Mouse (Mus musculus) embryonic stem cell, embryonic (primary cell): ENCODE results near the gene Igsf8.

ENCODE experiments used
- CTCF ChIA-PET, 4 experiments: fragments of 300-600 bp in 2 of 4; fragments of 350-600 bp in 2 of 4; sonication (Branson Sonifier 250); formaldehyde crosslinking; loops; one replicate each; lab custom pipeline; 2022; ENCODE audit warnings: inconsistent platforms in 2 of 4; lab: Charles Lee
- POLR2A ChIA-PET, 4 experiments: fragments of 300-600 bp in 2 of 4; fragments of 350-600 bp in 2 of 4; sonication (Branson Sonifier 250); formaldehyde crosslinking; loops; one replicate each; lab custom pipeline; 2022; ENCODE audit warnings: antibody characterized with exemption in 4 of 4, inconsistent platforms in 1 of 4; lab: Charles Lee

Igsf8 gene

DNA sequence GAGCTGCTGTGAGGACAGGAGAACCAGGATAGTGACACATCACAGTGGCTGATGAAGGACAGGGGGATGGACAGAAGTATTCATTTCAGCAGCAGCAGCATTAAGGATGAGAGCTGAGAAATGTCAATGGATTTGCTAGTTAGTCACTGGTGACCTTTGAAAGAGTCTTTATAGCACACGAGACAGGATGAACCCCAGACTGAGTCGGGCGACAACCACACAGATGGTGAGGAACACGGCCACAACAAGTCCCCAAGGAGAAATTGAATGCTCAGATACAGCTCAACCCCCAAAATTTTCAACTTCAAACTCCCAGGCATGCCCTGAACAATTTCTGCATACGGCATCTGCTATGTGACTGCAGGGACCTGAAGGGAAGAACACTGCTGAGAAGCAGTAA is 25.3 kb downstream of the Igsf8 start:
- ChIA-PET POLR2A (interaction anchor here in 1 of 4 experiments (1.6 kb wide), 1 partner anchor 12 kb away, joined by 4 read pairs; no protein-coding TSS in a partner anchor), CTCF (no interaction called here)

DNA sequence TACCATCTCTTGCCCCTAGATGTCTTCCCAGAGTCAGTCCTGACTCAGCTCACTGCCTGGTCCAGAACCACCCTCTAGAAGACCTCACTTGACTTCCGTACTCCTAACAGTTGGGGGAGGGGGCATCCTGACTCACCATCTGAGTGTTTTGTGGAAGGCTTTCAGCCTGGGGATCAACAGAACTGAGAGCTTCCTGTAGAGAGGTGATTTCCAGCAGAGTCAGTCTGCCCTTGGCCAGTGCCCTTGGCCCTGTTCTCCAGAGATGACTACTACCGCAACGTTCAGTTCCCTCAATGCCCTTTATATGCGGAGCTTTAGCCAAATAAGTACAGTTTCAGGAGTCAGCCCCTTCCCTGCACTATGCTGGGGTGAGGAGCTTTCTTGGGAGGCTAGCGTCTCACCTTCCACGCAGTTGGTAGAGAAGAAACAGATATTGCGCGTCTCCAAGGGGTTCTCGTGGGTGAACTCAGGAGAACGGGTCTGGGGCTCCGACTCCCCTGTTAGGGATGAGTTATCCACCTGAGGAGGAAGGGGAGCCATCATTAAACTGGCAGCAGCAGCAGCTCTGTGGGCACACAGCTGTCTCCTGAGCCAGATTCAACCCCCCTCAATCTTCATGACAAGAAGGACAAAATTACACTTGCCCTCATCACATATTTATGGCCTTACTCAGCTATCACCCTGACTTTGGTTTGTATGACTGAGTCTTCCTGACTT is 27.6 kb downstream of the Igsf8 start:
- ChIA-PET CTCF (interaction anchor here in 2 of 4 experiments (0.6 to 1.3 kb wide), 3 partner anchors 8 to 128 kb away, joined by 3 to 4 read pairs (median 3); no protein-coding TSS in a partner anchor), POLR2A (interaction anchor here in 2 of 4 experiments (0.9 to 3.4 kb wide), 11 partner anchors 8 to 787 kb away, joined by 3 to 18 read pairs (median 3); partner anchors contain the start of genes Atp1a2 (in 1 of the 2), Copa (in 1 of the 2) and Ncstn (in 1 of the 2))

DNA sequence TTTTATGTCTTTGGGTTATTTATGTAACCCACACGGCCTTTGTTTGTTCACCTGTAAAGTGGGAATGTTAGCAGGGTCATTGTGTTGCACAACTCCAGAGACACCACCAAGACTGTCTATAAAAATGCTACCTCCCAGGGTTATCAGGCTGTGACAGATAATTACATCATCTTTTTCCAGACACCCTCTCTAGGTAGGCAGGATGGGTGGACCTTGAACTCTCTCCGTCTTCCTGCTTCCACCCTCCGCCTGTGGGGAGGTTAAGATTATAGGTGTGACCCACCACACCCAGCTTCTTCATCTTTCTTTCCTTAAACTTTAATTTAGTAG is 28.1 kb downstream of the Igsf8 start:
- ChIA-PET POLR2A (interaction anchor here in 2 of 4 experiments (0.9 to 3.4 kb wide), 10 partner anchors 8 to 207 kb away, joined by 3 to 18 read pairs (median 4); partner anchors contain the start of genes Atp1a2 (in 1 of the 2), Copa (in 1 of the 2) and Ncstn (in 1 of the 2)), CTCF (interaction anchor here in 2 of 4 experiments (0.6 to 1.3 kb wide), 2 partner anchors 28 to 129 kb away, joined by 3 to 4 read pairs; no protein-coding TSS in a partner anchor)

DNA sequence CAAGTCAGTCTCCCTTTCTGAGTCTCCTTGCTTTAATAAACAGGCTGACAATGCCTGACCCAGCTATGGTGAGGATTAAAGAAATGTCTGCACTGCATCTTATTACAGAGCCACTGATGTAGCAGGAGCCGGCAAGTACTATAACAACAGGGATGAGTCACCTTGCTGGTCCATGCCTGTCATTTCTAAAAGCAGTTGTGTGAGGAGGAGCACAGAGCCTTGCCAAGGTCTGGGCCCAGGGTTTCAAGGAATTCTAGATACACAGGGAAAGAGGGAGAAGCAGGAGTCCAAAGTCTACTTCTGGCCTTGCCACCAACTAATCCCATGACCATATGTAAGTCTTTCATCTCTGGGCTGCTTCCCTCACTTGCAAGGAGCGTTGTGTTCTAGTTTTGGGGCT is 31.4 kb downstream of the Igsf8 start:
- CTCF ChIA-PET = interaction anchor here in 2 of 4 experiments (0.6 to 1.2 kb wide), 2 partner anchors 174 to 729 kb away, joined by 3 read pairs; no protein-coding TSS in a partner anchor
- POLR2A ChIA-PET = interaction anchor here in 2 of 4 experiments (0.5 to 2.6 kb wide), 12 partner anchors 8 to 254 kb away, joined by 3 to 11 read pairs (median 4); partner anchors contain the start of gene Pigm (in 1 of the 2)

DNA sequence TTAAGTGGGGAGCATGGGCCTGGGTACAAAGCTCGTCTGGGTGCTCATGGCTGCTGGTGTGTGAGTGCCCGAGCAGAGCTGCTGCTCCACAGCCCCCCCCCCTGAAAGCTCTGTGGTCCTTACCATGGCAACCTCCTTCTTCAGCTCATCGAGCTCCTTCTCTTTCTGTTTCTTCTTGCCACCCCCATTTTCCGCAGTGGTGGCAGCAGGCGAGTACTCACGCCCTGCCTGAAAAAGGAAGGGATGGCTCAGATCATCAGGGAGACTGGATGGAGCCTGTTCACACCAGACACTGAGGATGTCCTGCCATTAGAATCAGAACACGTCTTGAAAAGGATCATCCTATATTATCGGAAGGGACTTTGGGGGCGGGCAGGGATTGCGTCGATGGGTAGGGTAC is 32.0 kb downstream of the Igsf8 start:
- ChIA-PET POLR2A (interaction anchor here in 2 of 4 experiments (0.5 to 2.6 kb wide), 13 partner anchors 8 to 255 kb away, joined by 3 to 11 read pairs (median 3); partner anchors contain the start of genes Igsf8 (in 1 of the 2) and Pigm (in 1 of the 2)), CTCF (interaction anchor here in 3 of 4 experiments (0.5 to 0.6 kb wide), 3 partner anchors 11 to 730 kb away, joined by 3 to 5 read pairs (median 3); no protein-coding TSS in a partner anchor)

DNA sequence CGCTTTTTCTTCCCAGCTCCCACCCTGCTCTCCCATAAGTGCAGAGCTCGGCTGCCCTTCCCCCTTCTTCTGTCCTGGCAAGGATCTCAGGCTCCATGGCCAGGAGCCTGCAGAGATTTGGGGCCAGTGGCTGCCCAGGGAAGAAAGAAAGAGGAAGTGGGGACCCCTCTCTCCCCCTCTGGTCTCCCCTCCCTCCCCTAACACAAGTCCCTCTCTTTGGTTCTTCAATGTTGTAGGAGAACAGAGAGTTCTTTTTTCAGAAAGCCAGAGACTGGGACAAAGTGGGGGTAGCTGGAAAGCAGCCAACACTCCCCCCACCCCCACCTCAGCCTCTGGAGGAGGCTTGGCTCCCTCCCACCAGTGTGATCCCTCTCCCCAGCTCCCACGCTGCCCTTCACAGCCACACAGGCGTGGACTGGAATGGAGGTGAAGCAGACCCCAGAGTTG is 34.3 kb downstream of the Igsf8 start:
- POLR2A ChIA-PET = interaction anchor here in 2 of 4 experiments (0.6 to 1.2 kb wide), 4 partner anchors 11 to 32 kb away, joined by 3 to 4 read pairs (median 4); no protein-coding TSS in a partner anchor
- CTCF ChIA-PET = interaction anchor here in 2 of 4 experiments (0.6 to 1.3 kb wide), 4 partner anchors 25 to 342 kb away, joined by 3 read pairs; no protein-coding TSS in a partner anchor

DNA sequence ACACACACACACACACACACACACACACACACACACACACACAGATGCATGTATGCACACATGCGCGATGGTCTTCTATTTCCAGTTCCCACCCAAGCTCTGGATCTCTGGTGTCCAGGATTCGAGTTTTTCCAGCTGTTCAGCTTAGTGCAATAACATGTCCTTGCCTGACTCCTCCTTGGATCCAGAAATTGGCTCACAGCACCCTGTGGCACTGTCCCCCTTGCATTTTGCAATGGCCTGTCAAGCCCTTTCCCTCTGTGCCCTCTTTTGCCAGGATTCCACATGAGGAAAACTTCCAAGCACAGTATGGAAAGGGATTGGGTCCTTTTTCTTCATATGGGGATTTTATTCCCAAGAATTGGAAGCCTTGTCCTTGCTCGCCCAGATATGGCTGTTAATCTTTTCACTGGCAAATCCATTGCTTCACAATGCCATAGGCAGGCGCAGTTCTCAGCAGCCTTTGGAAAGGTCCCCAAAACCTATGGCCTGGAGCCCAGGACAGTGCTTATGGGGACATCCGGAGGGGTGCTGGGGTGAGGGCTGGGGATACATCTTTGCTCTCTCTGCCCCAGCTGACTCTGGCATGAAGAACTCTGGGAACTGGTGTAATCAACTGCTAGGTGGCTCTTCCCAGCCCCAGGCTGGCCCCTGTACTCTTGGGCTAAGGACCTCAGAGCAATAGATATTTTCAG is 35.5 kb downstream of the Igsf8 start:
- ChIA-PET CTCF (interaction anchor here in 2 of 4 experiments (1.1 to 1.6 kb wide), 3 partner anchors 8 to 63 kb away, joined by 3 read pairs; no protein-coding TSS in a partner anchor), POLR2A (interaction anchor here in 3 of 4 experiments (0.6 to 1.9 kb wide), 11 partner anchors 8 to 511 kb away, joined by 3 to 7 read pairs (median 3); no protein-coding TSS in a partner anchor)

DNA sequence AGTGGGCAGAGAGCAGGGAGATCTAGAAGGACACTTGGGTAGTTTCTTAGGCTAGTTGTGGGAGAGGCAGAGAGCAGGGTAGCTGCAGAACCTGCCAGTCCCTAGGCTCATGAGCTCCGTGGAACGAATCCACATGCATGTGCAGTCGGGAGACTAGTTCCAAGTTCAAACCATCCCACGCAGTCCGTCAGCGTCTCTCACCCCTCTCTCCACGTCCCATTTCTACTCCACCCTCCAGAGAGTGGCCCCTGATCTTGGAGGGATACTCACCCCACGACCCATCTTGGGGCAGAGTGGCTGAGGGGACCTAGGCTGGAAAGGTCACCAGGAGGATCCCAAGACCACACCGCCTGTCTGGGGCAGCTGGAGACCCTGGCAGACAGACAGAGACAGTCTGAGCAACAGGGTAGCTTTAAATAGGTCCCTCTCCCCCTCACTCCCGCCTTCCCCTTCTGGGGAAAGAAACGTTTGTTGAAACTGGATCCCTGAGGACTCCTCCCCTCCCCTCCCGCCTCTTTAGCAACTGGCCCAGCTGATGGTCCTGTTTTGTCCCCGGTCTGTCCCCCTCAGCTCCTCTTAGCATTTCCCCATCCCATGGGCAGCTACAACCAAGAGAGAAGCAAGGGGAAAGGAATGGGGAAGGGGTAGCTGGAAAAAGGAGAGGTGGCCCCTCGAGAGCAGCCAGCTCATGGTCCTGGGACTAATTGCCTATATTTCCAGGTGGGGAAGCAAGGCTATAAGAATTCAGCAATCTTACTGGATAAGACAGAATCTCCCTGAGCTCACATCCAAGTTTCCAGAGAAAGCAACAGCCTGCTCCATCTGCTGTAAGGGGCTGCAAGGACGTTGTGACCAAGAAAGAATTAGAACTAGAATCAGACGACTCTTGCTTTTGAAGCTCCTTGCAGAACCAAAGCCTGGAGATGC is 36.4 kb downstream of the Igsf8 start, which contains the start of gene Atp1a2:
Atp1a2 (minus strand) TSS at position 454 of the 927 bp plus-strand sequence.
- ChIA-PET CTCF (interaction anchor here in 3 of 4 experiments (0.6 to 1.6 kb wide), 7 partner anchors 9 to 482 kb away, joined by 3 to 4 read pairs (median 3); partner anchors contain the start of gene Igsf8 (in 1 of the 3)), POLR2A (interaction anchor here (0.6 to 3.8 kb wide), 18 partner anchors 8 to 512 kb away, joined by 3 to 18 read pairs (median 3); partner anchors contain the start of genes Igsf8 (in 1 of the 4) and Pigm (in 1 of the 4))

DNA sequence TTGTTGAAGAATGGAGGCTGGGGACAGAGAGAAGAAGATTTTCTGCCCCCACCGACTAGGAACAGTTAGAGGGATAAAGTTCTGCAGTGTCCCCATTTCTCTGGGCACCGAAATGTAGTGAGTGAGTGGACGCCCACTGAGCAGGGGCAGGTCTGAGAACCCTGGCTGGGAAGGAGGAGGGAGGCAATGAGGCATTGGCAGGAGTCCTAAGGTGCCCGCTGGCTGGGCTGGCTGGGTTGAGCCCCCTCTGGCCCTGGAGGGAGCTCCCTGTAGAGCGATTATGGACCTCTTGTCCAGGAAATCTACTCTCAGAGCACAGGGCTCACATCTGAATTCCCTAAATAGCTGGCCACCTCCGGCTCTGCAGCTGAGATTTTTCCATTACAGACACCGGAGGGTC is 38.1 kb downstream of the Igsf8 start:
- ChIA-PET POLR2A (interaction anchor here in 2 of 4 experiments (0.6 to 3.8 kb wide), 5 partner anchors 9 to 152 kb away, joined by 3 to 18 read pairs (median 4); partner anchors contain the start of genes Dcaf8 (in 1 of the 2) and Igsf8 (in 1 of the 2)), CTCF (interaction anchor here in 1 of 4 experiments (1.5 kb wide), 1 partner anchor 484 kb away, joined by 3 read pairs; no protein-coding TSS in a partner anchor)

DNA sequence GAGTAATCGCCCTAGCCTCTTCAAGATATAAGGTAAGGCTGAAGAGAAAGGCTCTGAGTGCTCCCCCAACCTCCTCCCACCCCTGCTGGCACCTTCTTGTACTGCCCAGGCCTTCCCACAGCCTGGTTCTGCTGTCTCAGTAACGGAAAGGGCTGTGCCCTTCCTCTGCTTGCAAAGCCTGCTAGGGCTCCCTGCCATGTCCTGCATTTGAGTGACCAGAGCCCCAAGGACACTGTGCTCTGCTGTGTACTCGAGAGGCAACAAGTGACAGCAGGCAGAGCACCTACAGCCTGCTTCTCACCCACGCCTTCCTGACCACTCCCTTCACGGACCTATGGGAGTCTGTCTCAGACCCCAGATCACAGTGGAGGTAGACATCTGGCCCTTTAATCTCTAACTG is 38.8 kb downstream of the Igsf8 start:
- ChIA-PET CTCF (interaction anchor here in 2 of 4 experiments (0.7 to 1.2 kb wide), 3 partner anchors 10 to 53 kb away, joined by 3 to 11 read pairs (median 5); no protein-coding TSS in a partner anchor), POLR2A (interaction anchor here in 3 of 4 experiments (0.8 to 3.8 kb wide), 13 partner anchors 8 to 279 kb away, joined by 3 to 18 read pairs (median 4); partner anchors contain the start of gene Igsf8 (in 2 of the 3))

DNA sequence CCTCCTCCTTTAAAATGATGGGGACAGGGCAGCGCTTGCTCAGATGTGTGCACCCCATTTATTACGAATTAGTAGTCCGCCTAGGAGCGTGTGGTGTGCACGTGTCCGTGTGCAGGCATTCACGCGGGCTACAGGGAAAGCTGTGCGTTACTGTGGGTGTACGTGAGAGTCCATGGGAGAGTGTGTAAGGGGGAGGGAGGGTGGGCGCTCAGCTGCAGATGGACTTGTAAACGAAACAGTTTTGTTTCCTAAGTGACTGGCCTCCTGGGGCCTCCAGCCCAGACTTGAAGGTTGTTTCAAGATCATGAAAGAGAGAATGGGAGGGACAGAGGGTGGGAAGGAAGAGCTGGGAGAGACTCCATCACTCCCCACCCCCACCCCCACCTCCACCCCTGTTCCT is 39.7 kb downstream of the Igsf8 start:
- CTCF ChIA-PET = interaction anchor here in 2 of 4 experiments (0.6 to 1.4 kb wide), 8 partner anchors 9 to 690 kb away, joined by 3 to 11 read pairs (median 3); no protein-coding TSS in a partner anchor

DNA sequence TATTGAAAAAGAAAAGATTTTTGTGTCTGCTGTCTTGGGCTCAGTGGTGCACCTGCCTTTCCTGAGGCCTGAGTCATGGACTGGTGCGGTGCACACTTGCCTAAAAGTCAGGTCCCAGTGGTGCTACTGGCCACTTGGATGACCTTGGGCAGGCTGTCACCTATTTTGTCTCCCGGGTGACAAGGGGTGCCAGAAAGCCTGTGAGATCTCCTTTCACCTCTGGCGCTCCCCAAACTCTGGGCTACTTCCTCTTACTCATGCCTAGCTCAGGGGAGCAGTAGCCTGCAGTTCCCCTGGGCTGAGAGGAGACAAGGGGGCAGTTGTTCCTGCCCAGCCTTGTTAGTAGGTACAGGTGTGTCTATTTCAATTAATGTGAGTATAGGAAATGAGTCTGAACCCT is 40.9 kb downstream of the Igsf8 start:
- CTCF ChIA-PET = interaction anchor here in 1 of 4 experiments (0.8 to 1.4 kb wide), 4 partner anchors 9 to 691 kb away, joined by 3 read pairs; no protein-coding TSS in a partner anchor
- POLR2A ChIA-PET = interaction anchor here in 2 of 4 experiments (1.4 to 2.2 kb wide), 8 partner anchors 9 to 275 kb away, joined by 3 to 12 read pairs (median 6); partner anchors contain the start of genes Atp1a4 (in 1 of the 2), Igsf8 (in 1 of the 2) and Vangl2 (in 1 of the 2)

More for the DNA sequence above, 39.7 kb downstream of the Igsf8 start:
- POLR2A ChIA-PET = interaction anchor here in 3 of 4 experiments (0.6 to 3.8 kb wide), 26 partner anchors 8 to 279 kb away, joined by 3 to 18 read pairs (median 4); partner anchors contain the start of genes Igsf8 (in 2 of the 3), Ncstn (in 2 of the 3), Atp1a4 (in 1 of the 3) and Copa (in 1 of the 3)

DNA sequence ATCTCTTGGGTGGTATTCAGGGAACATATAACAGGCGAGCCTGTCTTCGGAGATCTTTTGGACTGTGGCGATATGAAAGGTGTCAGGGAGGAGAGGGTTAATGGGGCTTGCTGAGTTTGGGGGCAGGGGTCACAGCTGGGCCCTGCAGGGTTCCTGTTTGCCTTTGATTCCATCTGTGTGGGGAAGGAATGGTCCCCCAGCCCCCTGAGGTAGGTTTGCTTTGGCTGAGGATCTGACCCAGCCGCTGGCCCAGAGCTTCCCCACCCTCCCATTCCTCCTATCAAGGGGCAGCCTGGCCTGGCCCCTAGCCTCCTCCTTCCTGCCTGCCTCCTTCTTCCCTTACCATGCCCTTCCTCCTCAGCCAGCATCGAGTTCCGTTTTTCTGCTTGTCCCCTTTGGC is 41.4 kb downstream of the Igsf8 start:
- ChIA-PET CTCF (interaction anchor here in 1 of 4 experiments (0.8 to 1.4 kb wide), 3 partner anchors 9 to 174 kb away, joined by 3 to 4 read pairs (median 3); no protein-coding TSS in a partner anchor), POLR2A (interaction anchor here in 2 of 4 experiments (0.5 to 2.2 kb wide), 5 partner anchors 9 to 60 kb away, joined by 3 to 11 read pairs (median 4); no protein-coding TSS in a partner anchor)

DNA sequence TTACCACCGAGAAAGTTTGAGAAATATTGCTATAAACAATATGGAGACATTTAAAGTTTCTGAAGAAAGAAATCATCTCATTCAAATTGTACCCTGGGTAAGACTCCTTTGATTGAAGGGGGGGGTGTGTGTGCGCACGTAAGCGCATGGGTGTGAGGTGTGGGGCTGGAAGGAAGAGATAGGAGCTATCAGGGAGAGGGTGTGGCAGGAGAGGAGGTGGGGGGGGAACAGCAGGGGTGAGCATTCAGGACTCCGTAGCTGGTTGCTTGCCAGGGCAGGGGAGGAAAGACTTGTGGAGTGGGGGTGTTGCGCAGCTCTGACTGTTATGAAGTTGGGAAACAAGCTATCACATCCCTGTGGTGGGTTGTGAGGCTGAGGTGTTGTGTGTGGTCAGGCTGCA is 43.0 kb downstream of the Igsf8 start:
- POLR2A ChIA-PET = interaction anchor here in 2 of 4 experiments (0.6 to 1.4 kb wide), 10 partner anchors 16 to 224 kb away, joined by 3 to 6 read pairs (median 4); partner anchors contain the start of genes Dcaf8 (in 1 of the 2), Pea15a (in 1 of the 2) and Pex19 (in 1 of the 2)
- CTCF ChIA-PET = interaction anchor here (0.6 to 1.4 kb wide), 12 partner anchors 11 to 478 kb away, joined by 3 to 14 read pairs (median 4); no protein-coding TSS in a partner anchor

DNA sequence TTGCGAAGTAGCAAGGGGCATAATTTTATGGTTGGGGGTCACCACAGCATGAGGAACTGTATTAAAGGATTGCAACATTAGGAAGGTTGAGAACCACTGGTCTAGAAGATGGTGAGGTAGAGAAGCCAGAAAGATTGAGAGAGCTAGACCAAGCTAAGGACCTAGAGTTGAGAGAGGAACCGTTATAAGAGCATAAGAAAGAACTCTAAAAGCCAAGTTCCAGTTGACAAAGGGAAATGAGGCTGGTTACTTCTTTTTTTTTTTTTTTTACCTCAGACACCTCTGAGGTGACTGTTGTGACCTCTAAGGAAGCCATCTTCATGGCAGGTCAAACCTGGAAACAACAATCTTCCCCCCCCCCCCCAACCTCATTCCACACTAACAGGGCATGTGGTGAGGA is 43.7 kb downstream of the Igsf8 start:
- ChIA-PET CTCF (interaction anchor here (0.6 to 1.4 kb wide), 11 partner anchors 12 to 748 kb away, joined by 3 to 14 read pairs (median 4); no protein-coding TSS in a partner anchor), POLR2A (interaction anchor here in 2 of 4 experiments (0.6 to 1.4 kb wide), 8 partner anchors 16 to 178 kb away, joined by 3 to 6 read pairs (median 3); partner anchors contain the start of genes Pea15a (in 1 of the 2) and Pex19 (in 1 of the 2))
